Mouse (Mus musculus) ES-Bruce4 (cell line): ENCODE data around the gene Sorbs2. TPM values are rescaled to one million over a fixed set of nuclear protein-coding genes. Genes with fewer than 3 reads are reported as not detected.

Source experiments
- H3K27ac ChIP-seq: 2 replicates; pipeline ENCODE4 v1.5.1; 2012; ENCODE audit warnings: low read length, inconsistent platforms; ENCODE audit not compliant: insufficient read depth
- H3K27me3 ChIP-seq: 2 replicates; pipeline ENCODE4 v1.6.1; 2012; ENCODE audit warnings: mild to moderate bottlenecking, low read length, inconsistent platforms; ENCODE audit not compliant: control insufficient read depth, poor library complexity, insufficient read depth, severe bottlenecking
- H3K36me3 ChIP-seq: 2 replicates; pipeline ENCODE4 v1.6.1; 2012; ENCODE audit warnings: inconsistent platforms, mild to moderate bottlenecking, low read length, moderate library complexity; ENCODE audit not compliant: control insufficient read depth, poor library complexity, insufficient read depth, severe bottlenecking
- H3K4me1 ChIP-seq: one replicate; pipeline ENCODE4 v1.8.1; 2011; ENCODE audit warnings: low read length; ENCODE audit not compliant: control insufficient read depth, insufficient read depth
- H3K4me3 ChIP-seq: 2 replicates; pipeline ENCODE4 v1.5.1; 2011; ENCODE audit warnings: low read depth, mild to moderate bottlenecking, low read length
- H3K9ac ChIP-seq: 2 replicates; pipeline ENCODE4 v1.6.1; 2012; ENCODE audit warnings: low read depth, mild to moderate bottlenecking, inconsistent platforms; ENCODE audit not compliant: poor library complexity, severe bottlenecking
- H3K9me3 ChIP-seq: replicated peaks from 2 replicates; pipeline ENCODE4 v1.6.1; 2012; ENCODE audit warnings: mild to moderate bottlenecking, low read length, inconsistent platforms; ENCODE audit not compliant: control insufficient read depth, poor library complexity, insufficient read depth, severe bottlenecking
- CTCF ChIP-seq: IDR thresholded peaks from one replicate; pipeline ENCODE4 v1.8.1; 2011; ENCODE audit warnings: low read depth, low read length
- EP300 ChIP-seq: IDR thresholded peaks from 2 replicates; pipeline ENCODE4 v1.6.1; 2011; ENCODE audit warnings: low read depth, low read length; ENCODE audit not compliant: insufficient read depth
- POLR2A ChIP-seq: IDR thresholded peaks from one replicate; pipeline ENCODE4 v1.8.1; 2011; ENCODE audit warnings: low read length; ENCODE audit not compliant: insufficient read depth
- polyA plus RNA-seq: library from polyadenylated mRNA; stranded (reverse); fragments of >200 nt; gene quantifications from 2 replicates; pipeline ENCODE4 v1.2.4, GENCODE M21; 2011; ENCODE audit warnings: low read depth; ENCODE audit not compliant: missing spikeins, insufficient read depth, insufficient read length

Gene Sorbs2
- polyA plus RNA-seq, 1 experiment, result 3.5 TPM

DNA sequence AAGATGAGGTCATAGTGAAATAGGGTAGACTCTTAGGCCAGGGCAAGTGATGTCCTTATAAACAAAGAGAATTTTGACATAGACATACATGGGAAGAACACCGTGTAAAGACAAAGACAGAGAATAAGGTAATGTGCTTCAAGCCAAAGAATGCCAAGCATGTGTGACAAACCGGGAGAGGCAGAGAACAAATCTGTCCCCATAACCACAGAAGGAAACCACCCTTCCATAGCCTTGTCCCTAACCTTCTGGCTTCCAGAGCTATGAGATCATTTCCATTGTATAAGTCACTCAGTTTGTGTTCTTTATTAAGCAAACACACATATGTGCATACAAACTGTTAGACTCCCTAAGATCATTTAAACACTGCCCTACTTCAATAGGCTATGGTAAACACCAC, 21.3 kb downstream of the Sorbs2 start:
- no peak for TF ChIP-seq CTCF
- TF ChIP-seq EP300, result no peak
- TF ChIP-seq POLR2A, result no peak
- Histone ChIP-seq H3K4me3 (no peak overlapping the region), H3K9me3 (no peaks in the 10 kb centered on the region), H3K4me1 (no peaks in the 10 kb centered on the region), H3K27me3 (no peaks in the 10 kb centered on the region), H3K27ac (no peak overlapping the region), H3K9ac (no peak overlapping the region), H3K36me3 (no peaks in the 10 kb centered on the region)

- TF ChIP-seq POLR2A (no peak), EP300 (no peak), CTCF (no peak)
- no peaks in the 10 kb centered on the region for H3K36me3 ChIP-seq
- no peak overlapping the region for H3K9ac ChIP-seq
- no peak overlapping the region for H3K27ac ChIP-seq
- H3K4me3 ChIP-seq, result no peak overlapping the region
- no peaks in the 10 kb centered on the region for H3K9me3 ChIP-seq
- no peaks in the 10 kb centered on the region for H3K4me1 ChIP-seq
- H3K27me3 ChIP-seq, result no peaks in the 10 kb centered on the region; the same call in 1 of the 2 replicates
Measured at GRCm38 (mm10) chr8:45536578-45536977, 29.0 kb downstream of the Sorbs2 start.

DNA sequence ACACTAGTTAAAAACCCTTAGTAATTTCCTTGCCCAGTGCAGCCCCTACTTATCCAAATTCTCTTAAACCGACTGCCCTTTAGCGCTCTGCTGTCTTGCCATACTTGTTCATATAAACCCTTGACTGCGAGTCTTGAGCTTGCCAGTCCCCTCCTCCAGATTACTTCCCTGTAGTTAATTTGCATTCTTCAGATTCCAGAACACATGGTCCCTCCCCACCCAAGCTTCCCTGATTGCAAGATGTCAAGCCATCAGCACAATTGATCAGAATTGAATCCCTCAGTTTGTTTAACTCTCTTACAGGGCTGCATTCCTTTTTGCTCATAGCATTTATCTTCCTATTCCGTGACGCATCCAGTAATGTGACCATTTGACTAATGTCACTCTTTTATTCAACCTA, 32.9 kb downstream of the Sorbs2 start:
- Histone ChIP-seq H3K9ac (no peak overlapping the region), H3K4me3 (no peak overlapping the region), H3K9me3 (no peaks in the 10 kb centered on the region), H3K36me3 (no peaks in the 10 kb centered on the region), H3K27ac (no peak overlapping the region), H3K27me3 (no peaks in the 10 kb centered on the region; the same call in 1 of the 2 replicates), H3K4me1 (no peaks in the 10 kb centered on the region)
- TF ChIP-seq POLR2A (no peak), CTCF (no peak)

GRCm38 (mm10) chr8:45552175-45552574, 44.6 kb downstream of the Sorbs2 start:
- Histone ChIP-seq H3K9me3 (no peaks in the 10 kb centered on the region), H3K27ac (no peak overlapping the region), H3K9ac (no peak overlapping the region), H3K36me3 (no peaks in the 10 kb centered on the region), H3K4me1 (no peaks in the 10 kb centered on the region), H3K27me3 (no peaks in the 10 kb centered on the region), H3K4me3 (no peak overlapping the region)
- TF ChIP-seq CTCF (no peak), EP300 (no peak), POLR2A (no peak)

DNA sequence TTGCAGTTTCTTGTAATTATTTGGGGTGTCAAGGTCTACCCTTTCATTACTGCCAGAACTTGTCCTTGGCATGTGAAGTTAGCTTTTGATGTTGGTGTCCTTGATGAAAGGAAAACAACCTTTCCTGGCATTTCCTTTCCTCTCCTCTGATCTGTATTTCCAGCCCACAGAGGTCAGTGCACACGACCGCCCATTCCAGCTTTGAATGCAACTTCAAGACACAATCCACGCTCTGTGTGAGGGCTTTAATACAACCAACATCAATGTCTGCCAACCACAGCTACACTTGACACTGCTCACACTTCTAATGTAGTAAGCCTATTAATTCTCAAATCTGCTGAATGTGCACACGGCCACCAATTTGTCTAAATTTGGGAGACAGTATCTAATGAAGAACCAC, 47.0 kb downstream of the Sorbs2 start:
- no peaks in the 10 kb centered on the region for H3K36me3 ChIP-seq
- no peak overlapping the region for H3K27ac ChIP-seq
- H3K9me3 ChIP-seq, result no peaks in the 10 kb centered on the region
- H3K4me3 ChIP-seq, result no peak overlapping the region
- H3K4me1 ChIP-seq, result no peaks in the 10 kb centered on the region
- no peaks in the 10 kb centered on the region for H3K27me3 ChIP-seq
- TF ChIP-seq CTCF (no peak), POLR2A (no peak), EP300 (no peak)
- H3K9ac ChIP-seq, result no peak overlapping the region

- TF ChIP-seq CTCF (no peak), POLR2A (no peak), EP300 (no peak)
- Histone ChIP-seq H3K27me3 (no peaks in the 10 kb centered on the region), H3K9me3 (no peaks in the 10 kb centered on the region), H3K4me3 (no peak overlapping the region), H3K9ac (no peak overlapping the region), H3K36me3 (no peaks in the 10 kb centered on the region), H3K4me1 (no peaks in the 10 kb centered on the region), H3K27ac (no peak overlapping the region)
Measured at GRCm38 (mm10) chr8:45557936-45558335, 50.3 kb downstream of the Sorbs2 start.
